ENCODE assay signal across 10 mouse cellular contexts in the genomic region with DNA sequence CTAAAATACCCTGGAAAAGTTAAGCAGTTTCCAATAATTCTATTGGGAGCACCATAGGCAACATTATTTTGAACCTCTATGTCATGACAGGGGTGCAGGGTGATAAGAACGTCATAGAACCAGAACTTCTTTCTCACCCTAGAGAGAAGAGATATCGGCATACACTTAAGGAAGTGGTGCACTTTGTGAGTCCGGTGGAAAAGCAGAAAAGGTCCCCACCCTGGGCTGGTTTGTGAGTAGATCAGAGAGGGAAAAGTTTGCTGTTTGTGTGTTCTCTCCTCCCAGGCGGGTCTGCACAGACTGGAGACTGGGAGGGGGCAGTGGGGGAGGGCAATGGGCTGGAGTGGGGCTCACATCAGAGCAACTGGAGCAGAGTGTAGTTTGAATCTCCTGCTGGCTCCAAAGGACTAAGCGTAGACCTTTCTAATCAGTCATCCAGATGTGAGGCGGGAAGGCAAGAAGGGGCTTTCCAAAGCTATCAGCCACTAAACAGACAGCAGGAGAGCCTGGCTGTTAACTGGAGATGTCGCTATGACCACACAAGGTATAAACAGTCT. TPM values are rescaled to one million over a fixed set of nuclear protein-coding genes. Genes with fewer than 3 reads are reported as not detected.
DNase-seq lines count a peak whose midpoint lies in the region; ATAC-seq and TF ChIP-seq lines count a peak whose summit lies in the region.
"Had no signal": no experiment of that assay in that cellular context is flagged by ENCODE, and none has a peak within 500 bp of the region (broad histone marks: within the 10 kb centered on the region; RNA-seq: fewer than 3 reads in every experiment).

No protein-coding gene starts in this region.

- no peak overlapping the region for H3K4me2 ChIP-seq in neural tube, embryonic 11.5 days (ENCODE audit: low read depth)
- peak overlapping the region; percentile 75 for H3K4me2 ChIP-seq in liver, embryonic 14.5 days (ENCODE audit: low read depth)
- no peak overlapping the region for H3K4me2 ChIP-seq in stomach, embryonic 16.5 days (ENCODE audit: low read depth, low read length)

- no peaks in the 10 kb centered on the region for H3K36me3 ChIP-seq in neural tube, embryonic 11.5 days (ENCODE audit: control insufficient read depth, insufficient read depth, low read length)
- H3K36me3 ChIP-seq in liver, embryonic 14.5 days (replicated peaks; ENCODE audit: control insufficient read depth, insufficient read depth, low read depth): no peaks in the 10 kb centered on the region
- H3K36me3 ChIP-seq in stomach, embryonic 16.5 days (ENCODE audit: control insufficient read depth, insufficient read depth, low read length): no peaks in the 10 kb centered on the region

- H3K9ac ChIP-seq in neural tube, embryonic 11.5 days (ENCODE audit: low read length): no peak overlapping the region
- H3K9ac ChIP-seq in liver, embryonic 14.5 days (replicated peaks): peak overlapping the region; percentile 83
- H3K9ac ChIP-seq in stomach, embryonic 16.5 days (ENCODE audit: low read length): no peak overlapping the region

- H3K4me3 ChIP-seq in neural tube, embryonic 11.5 days (ENCODE audit: low read depth, low read length): no peak overlapping the region
- H3K4me3 ChIP-seq in liver, embryonic 14.5 days (ENCODE audit: insufficient read depth in 1 of 2, low read depth in 2 of 2, low read length in 2 of 2): peak overlapping the region; percentile 58 to 77
- no peak overlapping the region for H3K4me3 ChIP-seq in stomach, embryonic 16.5 days (replicated peaks; ENCODE audit: low read length)

- H3K9me3 ChIP-seq in neural tube, embryonic 11.5 days (ENCODE audit: control insufficient read depth, low read length): no peaks in the 10 kb centered on the region
- no peaks in the 10 kb centered on the region for H3K9me3 ChIP-seq in liver, embryonic 14.5 days (ENCODE audit: control insufficient read depth, low read length)
- H3K9me3 ChIP-seq in stomach, embryonic 16.5 days (replicated peaks; ENCODE audit: control insufficient read depth, low read length): no peaks in the 10 kb centered on the region

- TF ChIP-seq EP300 in liver, embryonic 14.5 days (IDR thresholded peaks at IDR 0.05; ENCODE audit: low read depth): peak; percentile 97

- ATAC-seq in neural tube, embryonic 11.5 days (ENCODE audit: insufficient read depth, low FRiP score, low TSS enrichment): no peak
- peak; percentile 88 for ATAC-seq in erythroblast, adult 5-6 weeks (replicated peaks; ENCODE audit: low FRiP score, poor library complexity, severe bottlenecking)
- peak; percentile 94 for ATAC-seq in liver, embryonic 14.5 days (ENCODE audit: insufficient read depth)
- peak; percentile 26; the same call in 1 of the 2 replicates for ATAC-seq in stomach, embryonic 16.5 days (ENCODE audit: insufficient read depth, low FRiP score)
- ATAC-seq: activated CD4-positive, CD25-positive, alpha-beta regulatory T cell, adult 4 months; hindbrain, embryonic 16.5 days had no signal

- TF ChIP-seq CTCF in liver, embryonic 14.5 days (IDR thresholded peaks at IDR 0.05; ENCODE audit: low read depth): no peak

- DNase-seq in neural tube, embryonic 11.5 days (ENCODE audit: low spot score): no peak
- no peak for DNase-seq in neural tube, embryonic 10.5 days (ENCODE audit: extremely low spot score, low spot score)
- peak; percentile 89 to 94 (median 93) for DNase-seq in liver, embryonic 14.5 days (ENCODE audit: low read depth in 3 of 3, low spot score in 3 of 3)
- no peak for DNase-seq in frontal cortex, postnatal 25 days (ENCODE audit: low spot score in 2 of 2)
- no peak for DNase-seq in layer of hippocampus, adult 8-10 months (ENCODE audit: low spot score in 2 of 2)
- DNase-seq: lung, postnatal 36 days had no signal

- H3K4me1 ChIP-seq in neural tube, embryonic 11.5 days (ENCODE audit: control insufficient read depth, insufficient read depth, low read length): no peaks in the 10 kb centered on the region
- peaks cover 38 to 48% of the 10 kb centered on the region in 2 experiments for H3K4me1 ChIP-seq in liver, embryonic 14.5 days (replicated peaks; ENCODE audit: control insufficient read depth in 2 of 2, insufficient read depth in 2 of 2, low read length in 1 of 2)
- peaks cover 21% of the 10 kb centered on the region for H3K4me1 ChIP-seq in stomach, embryonic 16.5 days (ENCODE audit: control insufficient read depth, insufficient read depth, low read length)

- no peaks in the 10 kb centered on the region for H3K27me3 ChIP-seq in neural tube, embryonic 11.5 days (ENCODE audit: control insufficient read depth, insufficient read depth, low read length)
- H3K27me3 ChIP-seq in liver, embryonic 14.5 days (ENCODE audit: control insufficient read depth, insufficient read depth, low read length): no peaks in the 10 kb centered on the region
- no peaks in the 10 kb centered on the region for H3K27me3 ChIP-seq in stomach, embryonic 16.5 days (ENCODE audit: control insufficient read depth, insufficient read depth, low read length)

- H3K27ac ChIP-seq in neural tube, embryonic 11.5 days (ENCODE audit: low read depth, low read length): 0 out of 2 replicates have a peak overlapping the region, but pooled peaks have one; percentile 27
- H3K27ac ChIP-seq in liver, embryonic 14.5 days: peak overlapping the region; percentile 99
- H3K27ac ChIP-seq in stomach, embryonic 16.5 days (ENCODE audit: low read length): no peak overlapping the region; the same call in 1 of the 2 replicates

- WGBS in neural tube, embryonic 11.5 days: 69% methylated on average over 7 of the region's 7 CpGs
- WGBS in liver, embryonic 14.5 days (ENCODE audit: insufficient replicate concordance): 13% methylated on average over 7 of the region's 7 CpGs
- WGBS in stomach, embryonic 16.5 days: 56% methylated on average over 7 of the region's 7 CpGs

RNA-seq across cellular contexts. Expression of a gene that starts 5.4 kb away (rescaled TPM):
- polyA plus RNA-seq in neural tube, embryonic 11.5 days (2014; fragmentation: Nextera tagmentation; extraction: Ambion mirVana): 50.8 and 52.1 TPM in 2 replicates
- total RNA-seq in erythroblast, adult 5-6 weeks (2015; ENCODE audit: low replicate concordance): 808 and 979 TPM in 2 replicates
- 1,323 and 1,353 TPM in 2 replicates for total RNA-seq in erythroblast, adult 5-6 weeks (2017; ENCODE audit: low replicate concordance)
- polyA plus RNA-seq in liver, embryonic 14.5 days (2012; rRNA removed): 48.0 and 97.2 TPM in 2 replicates
- 118 and 129 TPM in 2 replicates for polyA plus RNA-seq in liver, embryonic 14.5 days (2014; fragmentation: Nextera tagmentation; extraction: Ambion mirVana)
- 27.7 and 34.4 TPM in 2 replicates for polyA plus RNA-seq in stomach, embryonic 16.5 days (2015; fragmentation: Nextera tagmentation; extraction: Ambion mirVana)
- total RNA-seq in layer of hippocampus, adult 8-10 months (2022): under 1 TPM; 0.43 to 0.80 (median 0.66) TPM

Comparison
In these comparisons a context has a peak if more than half of its experiments do, and no peak if none do; other contexts are left out.
1. DNase-seq: peak in liver, embryonic 14.5 days (3 of 3); none in neural tube, embryonic 11.5 days (single experiment), neural tube, embryonic 10.5 days (single experiment), frontal cortex, postnatal 25 days (0 of 2) and layer of hippocampus, adult 8-10 months (0 of 2).
2. H3K4me3 ChIP-seq: peak in liver, embryonic 14.5 days (2 of 2); none in neural tube, embryonic 11.5 days (single experiment) and stomach, embryonic 16.5 days (single experiment).